Mouse (Mus musculus): ENCODE data around the gene Fgf16. TPM values are rescaled to one million over a fixed set of nuclear protein-coding genes. Genes with fewer than 3 reads are reported as not detected.

The Fgf16 gene
- total and polyA plus RNA-seq, 2 experiments from 2014 or later: 1.3 to 6.4 TPM

DNA sequence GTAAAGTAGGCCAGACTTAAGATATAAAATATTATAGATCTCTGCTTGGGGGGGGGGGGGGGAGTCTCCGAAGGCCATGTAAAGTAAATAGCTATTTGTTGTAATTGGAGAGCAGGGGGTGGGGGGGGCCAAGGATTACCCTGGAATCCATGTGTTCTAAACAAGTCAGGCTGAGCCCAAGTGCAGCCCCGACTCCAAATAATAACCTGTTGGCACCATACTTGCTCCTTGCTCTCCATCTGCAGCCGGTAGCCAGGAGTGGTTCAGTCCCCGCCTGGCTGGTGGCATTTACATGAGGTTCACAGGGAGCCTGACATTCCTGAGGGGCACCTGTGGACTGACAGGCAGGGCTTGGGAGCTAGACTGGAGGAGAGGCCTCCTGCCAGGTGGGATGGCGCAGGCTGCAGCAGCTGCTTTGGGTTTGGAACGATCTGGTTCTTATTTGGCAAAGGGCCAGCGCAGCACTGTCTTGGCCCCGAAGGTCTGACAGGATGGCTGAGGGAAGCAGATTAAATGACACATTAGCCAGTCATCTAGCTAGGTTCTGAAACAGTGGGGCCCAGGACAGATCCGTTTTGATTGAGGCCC lies 3.2 kb downstream of the Fgf16 start:
- Histone ChIP-seq H3K27me3 (ENCODE audit: control insufficient read depth, insufficient read depth, low read length) (0 out of 2 replicates have a peak, but pooled peaks cover 5% of the 10 kb centered on the region), H3K4me3 (ENCODE audit: low read depth, low read length) (no peak overlapping the region), H3K9me3 (replicated peaks; ENCODE audit: control insufficient read depth, low read length) (no peaks in the 10 kb centered on the region), H3K4me1 (ENCODE audit: control insufficient read depth, insufficient read depth) (no peaks in the 10 kb centered on the region), H3K27ac (ENCODE audit: low read depth) (no peak overlapping the region), H3K36me3 (replicated peaks; ENCODE audit: control insufficient read depth, insufficient read depth, low read length) (no peaks in the 10 kb centered on the region), H3K9ac (replicated peaks; ENCODE audit: low read depth, low read length) (no peak overlapping the region), H3K4me2 (ENCODE audit: low read depth, low read length) (no peak overlapping the region)
- WGBS: 35% methylated on average over 9 of the region's 9 CpGs
- ATAC-seq (ENCODE audit: insufficient read depth, low read depth) (no peak), DNase-seq (ENCODE audit: low spot score) (no peak)
- no peak for TF ChIP-seq EP300 (IDR thresholded peaks at IDR 0.05; ENCODE audit: low read depth)
- TF ChIP-seq CTCF (IDR thresholded peaks at IDR 0.05; ENCODE audit: low read depth): no peak

DNA sequence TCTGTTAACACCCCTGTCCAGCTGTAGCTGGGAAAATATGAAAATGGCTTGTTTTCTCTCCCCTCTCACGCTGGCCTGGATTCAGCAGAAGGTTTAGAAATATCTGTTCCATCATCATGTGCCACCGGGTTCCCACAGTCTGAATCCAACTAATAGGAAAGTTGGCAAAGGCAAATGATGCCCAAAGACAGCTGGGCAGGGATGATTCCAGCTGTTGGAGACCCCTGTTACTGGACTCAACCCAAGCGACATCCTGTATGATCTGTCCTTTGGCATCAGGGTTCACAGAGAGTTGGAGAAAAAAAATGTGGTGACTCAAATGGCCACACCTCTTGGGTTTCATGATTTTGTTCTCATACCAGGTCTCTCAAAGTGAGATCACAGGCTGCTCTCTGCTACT lies 3.9 kb downstream of the Fgf16 start:
- H3K9ac ChIP-seq (replicated peaks; ENCODE audit: low read depth, low read length): no peak overlapping the region
- no peak overlapping the region for H3K27ac ChIP-seq (ENCODE audit: low read depth)
- no peaks in the 10 kb centered on the region for H3K4me1 ChIP-seq (ENCODE audit: control insufficient read depth, insufficient read depth)
- no peaks in the 10 kb centered on the region for H3K36me3 ChIP-seq (replicated peaks; ENCODE audit: control insufficient read depth, insufficient read depth, low read length)
- H3K9me3 ChIP-seq (replicated peaks; ENCODE audit: control insufficient read depth, low read length): no peaks in the 10 kb centered on the region
- 0 out of 2 replicates have a peak, but pooled peaks cover 5% of the 10 kb centered on the region for H3K27me3 ChIP-seq (ENCODE audit: control insufficient read depth, insufficient read depth, low read length)
- no peak for ATAC-seq (ENCODE audit: insufficient read depth, low read depth)
- DNase-seq (ENCODE audit: low spot score): no peak
- TF ChIP-seq EP300 (IDR thresholded peaks at IDR 0.05; ENCODE audit: low read depth) (no peak), CTCF (IDR thresholded peaks at IDR 0.05; ENCODE audit: low read depth) (no peak)
- H3K4me3 ChIP-seq (ENCODE audit: low read depth, low read length): no peak overlapping the region
- 70% methylated on average over 3 of the region's 3 CpGs for WGBS
- no peak overlapping the region for H3K4me2 ChIP-seq (ENCODE audit: low read depth, low read length)

DNA sequence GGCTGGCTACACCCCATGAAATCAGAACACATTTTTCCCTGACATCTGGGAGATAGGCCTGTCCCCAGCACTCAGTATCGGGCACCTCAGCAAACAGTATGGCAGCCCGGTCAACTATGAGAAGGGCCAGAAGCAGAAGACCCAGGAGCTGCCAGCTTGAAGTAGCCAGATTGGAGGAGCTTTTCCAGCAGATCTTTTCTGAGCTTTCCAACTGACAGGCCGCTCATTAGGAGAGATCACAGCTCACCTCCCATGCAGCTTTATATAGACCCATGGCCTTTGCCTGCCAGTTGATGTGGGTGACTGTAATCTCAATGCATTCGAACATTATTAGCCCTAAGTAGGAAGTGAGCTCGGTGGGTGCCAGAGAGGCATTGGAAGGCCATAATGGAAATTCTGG lies 9.2 kb downstream of the Fgf16 start:
- no peaks in the 10 kb centered on the region for H3K4me1 ChIP-seq (ENCODE audit: control insufficient read depth, insufficient read depth)
- ATAC-seq (ENCODE audit: insufficient read depth, low read depth) (peak; percentile 75), DNase-seq (ENCODE audit: low spot score) (peak; percentile 51)
- H3K4me3 ChIP-seq (ENCODE audit: low read depth, low read length): no peak overlapping the region
- no peaks in the 10 kb centered on the region for H3K9me3 ChIP-seq (replicated peaks; ENCODE audit: control insufficient read depth, low read length)
- no peak overlapping the region for H3K9ac ChIP-seq (replicated peaks; ENCODE audit: low read depth, low read length)
- WGBS: 49% methylated on average over 5 of the region's 5 CpGs
- H3K27ac ChIP-seq (ENCODE audit: low read depth): peak overlapping the region; percentile 80
- H3K36me3 ChIP-seq (replicated peaks; ENCODE audit: control insufficient read depth, insufficient read depth, low read length): no peaks in the 10 kb centered on the region
- H3K4me2 ChIP-seq (ENCODE audit: low read depth, low read length): no peak overlapping the region
- TF ChIP-seq CTCF (IDR thresholded peaks at IDR 0.05; ENCODE audit: low read depth) (no peak), EP300 (IDR thresholded peaks at IDR 0.05; ENCODE audit: low read depth) (no peak)
- no peaks in the 10 kb centered on the region for H3K27me3 ChIP-seq (ENCODE audit: control insufficient read depth, insufficient read depth, low read length)

DNA sequence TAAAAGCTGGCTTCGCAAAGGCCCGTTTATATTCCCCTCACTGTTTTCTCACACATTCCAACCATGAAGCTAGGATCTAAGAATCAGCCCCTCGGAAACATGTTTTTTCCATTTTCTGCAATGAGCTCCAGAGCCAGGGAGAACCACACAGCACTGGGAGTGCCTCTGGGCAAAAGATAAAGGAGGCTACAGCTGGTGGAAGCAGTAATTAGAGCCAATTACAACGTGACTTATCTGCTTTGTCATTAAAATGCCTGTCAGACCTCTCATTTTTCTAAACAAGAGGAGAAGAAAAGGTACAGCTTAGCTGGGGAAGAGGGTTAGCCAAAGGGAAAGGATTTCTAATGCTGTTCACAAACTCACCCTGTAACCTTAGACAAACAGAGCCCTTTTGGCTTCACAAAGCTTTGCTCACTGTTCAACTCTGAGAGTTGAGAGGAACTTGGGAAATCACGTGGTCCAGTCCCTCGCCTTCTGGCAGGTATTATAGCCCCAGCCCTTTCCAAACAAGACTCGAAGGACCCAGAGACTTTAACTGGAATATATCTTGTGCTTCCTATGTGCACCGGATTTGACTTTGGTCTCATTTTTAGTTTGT lies 30.8 kb downstream of the Fgf16 start:
- ATAC-seq (ENCODE audit: insufficient read depth, low read depth) (no peak), DNase-seq (ENCODE audit: low spot score) (no peak)
- no peak for TF ChIP-seq CTCF (IDR thresholded peaks at IDR 0.05; ENCODE audit: low read depth)
- Histone ChIP-seq H3K9ac (replicated peaks; ENCODE audit: low read depth, low read length) (no peak overlapping the region), H3K4me3 (ENCODE audit: low read depth, low read length) (no peak overlapping the region), H3K27me3 (ENCODE audit: control insufficient read depth, insufficient read depth, low read length) (no peaks in the 10 kb centered on the region), H3K27ac (ENCODE audit: low read depth) (no peak overlapping the region), H3K4me2 (ENCODE audit: low read depth, low read length) (no peak overlapping the region), H3K36me3 (replicated peaks; ENCODE audit: control insufficient read depth, insufficient read depth, low read length) (no peaks in the 10 kb centered on the region), H3K4me1 (ENCODE audit: control insufficient read depth, insufficient read depth) (no peaks in the 10 kb centered on the region), H3K9me3 (replicated peaks; ENCODE audit: control insufficient read depth, low read length) (no peaks in the 10 kb centered on the region)
- 57% methylated on average over 8 of the region's 8 CpGs for WGBS

DNA sequence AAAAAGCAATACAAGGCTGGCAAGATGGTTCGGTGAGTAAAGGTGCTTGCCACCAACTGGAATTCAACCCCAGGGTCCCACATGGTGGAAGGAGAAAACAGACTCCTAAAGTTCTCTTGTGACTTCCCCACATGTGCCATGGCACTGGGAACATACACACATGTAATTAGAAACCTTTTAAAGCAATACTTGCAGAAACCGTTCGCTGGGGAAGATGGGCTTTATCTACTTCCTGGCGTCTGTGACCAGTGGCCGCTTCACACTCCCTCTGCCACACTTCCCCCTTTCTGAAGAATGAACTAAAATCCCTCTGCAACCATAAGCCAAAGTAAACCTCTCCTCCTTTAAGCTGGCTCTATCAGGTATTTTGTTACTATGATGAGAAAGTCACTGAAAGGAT lies 60.4 kb downstream of the Fgf16 start:
- DNase-seq (ENCODE audit: low spot score) (no peak), ATAC-seq (ENCODE audit: insufficient read depth, low read depth) (no peak)
- Histone ChIP-seq H3K4me2 (ENCODE audit: low read depth, low read length) (no peak overlapping the region), H3K27me3 (ENCODE audit: control insufficient read depth, insufficient read depth, low read length) (no peaks in the 10 kb centered on the region), H3K4me3 (ENCODE audit: low read depth, low read length) (no peak overlapping the region), H3K27ac (ENCODE audit: low read depth) (no peak overlapping the region), H3K9me3 (replicated peaks; ENCODE audit: control insufficient read depth, low read length) (no peaks in the 10 kb centered on the region), H3K4me1 (ENCODE audit: control insufficient read depth, insufficient read depth) (no peaks in the 10 kb centered on the region), H3K9ac (replicated peaks; ENCODE audit: low read depth, low read length) (no peak overlapping the region), H3K36me3 (replicated peaks; ENCODE audit: control insufficient read depth, insufficient read depth, low read length) (peaks cover 24% of the 10 kb centered on the region)
- WGBS: 74% methylated on average over 5 of the region's 5 CpGs
- TF ChIP-seq CTCF (IDR thresholded peaks at IDR 0.05; ENCODE audit: low read depth): no peak
- TF ChIP-seq EP300 (IDR thresholded peaks at IDR 0.05; ENCODE audit: low read depth): no peak

Other genes starting within 250 kb of the Fgf16 start
- 88.7 and 106 TPM in 2 replicates for gene Atrx, start 165.1 kb downstream of the Fgf16 start, total RNA-seq (2014; rRNA removed; ENCODE audit: low replicate concordance)
- gene Atrx, start 165.1 kb downstream of the Fgf16 start, polyA plus RNA-seq (2015; fragmentation: Nextera tagmentation; extraction: Ambion mirVana): 78.9 and 85.7 TPM in 2 replicates
- gene Magt1, start 247.6 kb downstream of the Fgf16 start, total RNA-seq (2014; rRNA removed; ENCODE audit: low replicate concordance): 32.5 and 39.5 TPM in 2 replicates
- 24.2 and 28.0 TPM in 2 replicates for gene Magt1, start 247.6 kb downstream of the Fgf16 start, polyA plus RNA-seq (2015; fragmentation: Nextera tagmentation; extraction: Ambion mirVana)